Mouse (Mus musculus): ENCODE measurements around the gene Cbfb.
A peak's percentile ranks its signal among the peaks of the same experiment; 100 is the strongest.

Cbfb gene

DNA sequence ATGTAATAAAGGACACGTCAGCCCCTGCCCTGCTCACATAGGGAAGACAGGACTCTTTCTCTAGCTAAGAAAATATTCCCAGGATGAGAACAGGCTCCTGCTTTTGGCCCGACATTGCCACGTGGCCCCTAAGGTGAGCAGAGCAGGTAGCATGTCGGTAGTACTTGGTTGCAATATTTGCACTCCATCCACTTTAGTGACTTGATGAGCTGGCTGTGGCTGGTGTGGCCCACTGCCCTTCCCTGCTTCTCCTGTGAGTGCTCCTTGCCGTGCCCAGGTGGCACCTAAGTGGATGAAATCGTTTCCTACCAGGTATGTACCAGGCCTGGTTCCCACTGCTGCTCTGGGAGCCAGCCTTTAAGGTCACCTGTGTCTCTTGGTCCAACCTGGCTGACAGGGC, 81.5 kb downstream of the Cbfb start:
- DNase-seq (ENCODE audit: extremely low spot score): no peak

DNA sequence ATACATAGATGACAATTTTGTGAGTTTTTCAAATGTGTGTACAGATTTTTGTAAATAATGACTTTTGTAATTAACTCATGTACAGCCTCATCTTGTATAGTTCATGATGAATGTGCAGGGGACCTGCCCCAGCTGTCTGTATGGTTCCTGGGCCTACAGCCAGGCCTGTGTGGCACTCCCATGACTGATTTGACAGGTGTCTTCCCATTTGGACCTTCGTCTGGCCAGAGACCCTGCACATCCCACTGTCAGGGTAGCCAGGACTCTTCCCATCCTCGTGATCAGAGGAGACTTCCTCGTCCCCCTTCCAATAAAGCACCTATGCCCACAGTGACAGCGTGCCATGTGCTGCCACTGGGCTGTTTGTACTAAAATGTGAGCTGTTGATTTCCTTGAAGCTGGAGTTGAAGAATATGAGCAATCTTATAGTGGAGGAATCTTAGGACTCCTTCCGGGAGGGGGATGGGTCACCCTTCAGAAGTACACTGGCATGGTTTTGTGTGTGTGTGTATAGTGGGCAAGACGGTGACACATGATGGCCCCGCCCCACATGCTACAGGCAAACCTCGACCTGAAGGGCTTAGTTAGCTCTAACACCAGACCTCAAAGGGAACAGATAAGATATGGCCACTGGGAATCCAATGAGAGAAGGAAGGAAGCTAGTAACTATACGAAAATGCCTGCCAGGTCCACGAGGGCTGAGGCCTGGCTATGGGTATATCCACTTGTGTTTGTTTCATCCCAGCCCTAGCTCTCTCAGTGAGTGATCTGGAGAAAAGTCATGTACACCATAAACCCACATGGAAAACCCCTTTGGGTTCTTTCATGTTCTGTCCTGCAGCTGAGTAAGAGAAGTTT, 82.4 kb downstream of the Cbfb start:
- no peak for DNase-seq (ENCODE audit: extremely low spot score)

GRCm38 (mm10) chr8:105253766-105254151, 83.3 kb downstream of the Cbfb start:
- no peak for DNase-seq (ENCODE audit: extremely low spot score)

DNA sequence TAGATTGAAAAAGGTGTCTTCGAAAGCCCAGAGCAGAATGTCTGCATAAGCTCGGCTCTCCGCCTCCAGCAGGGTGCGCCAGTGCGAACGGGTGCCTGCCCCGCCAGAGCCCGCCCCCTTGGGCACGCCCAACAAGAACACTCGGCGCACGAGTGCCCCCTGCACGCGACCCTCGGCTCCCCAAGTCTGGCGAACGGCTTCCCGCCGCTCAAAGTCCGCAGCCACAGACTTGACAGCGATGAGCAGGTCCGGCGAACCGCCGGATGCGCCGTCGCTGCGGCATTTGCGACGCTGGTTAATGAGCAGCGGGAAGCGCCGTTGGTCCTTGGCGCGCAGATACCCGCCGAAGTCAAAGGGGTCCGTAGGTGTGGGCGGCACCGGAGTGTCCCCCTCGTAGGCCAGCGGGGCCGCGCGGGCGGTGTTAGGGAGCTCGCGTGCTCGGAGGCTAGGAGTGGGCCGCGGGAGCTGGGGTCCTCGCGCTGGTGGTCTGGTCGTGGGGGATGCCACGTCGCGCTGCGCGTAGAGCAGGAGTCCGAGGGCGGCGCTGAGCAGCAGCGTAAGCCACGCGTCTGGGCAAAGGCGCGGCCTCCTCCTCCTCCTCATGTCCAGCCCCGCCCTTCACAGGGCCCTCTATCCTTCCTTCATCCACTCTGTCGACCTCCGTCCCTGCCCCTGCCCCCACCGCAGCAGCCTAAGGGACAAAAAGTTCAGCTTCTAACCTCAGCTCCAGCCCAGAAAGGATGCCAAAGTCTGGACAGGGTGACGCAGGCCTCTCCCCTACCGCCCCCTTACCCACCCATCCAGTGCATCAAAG, 83.9 kb downstream of the Cbfb start:
- DNase-seq (ENCODE audit: extremely low spot score): peak; percentile 90

DNA sequence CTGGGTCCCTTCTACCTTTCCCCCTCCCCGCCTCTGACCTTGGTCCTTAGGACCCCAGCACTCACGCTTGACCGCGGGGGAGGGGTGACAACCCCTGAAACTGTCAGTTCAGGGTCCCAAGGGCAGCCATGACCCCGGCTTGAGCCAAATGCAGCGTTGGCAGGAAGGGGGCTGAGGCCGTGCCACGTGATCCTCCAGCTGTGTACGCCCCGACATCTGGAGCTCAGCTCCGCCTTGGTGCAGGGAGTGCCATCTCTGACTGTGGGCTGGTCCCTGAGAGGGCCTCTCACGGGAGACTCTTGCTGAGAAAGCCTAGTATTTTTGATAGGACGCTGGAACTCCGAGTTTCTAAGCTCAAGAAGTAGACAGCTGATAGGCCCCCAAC, 84.5 kb downstream of the Cbfb start, which contains the start of gene B3gnt9:
Gene B3gnt9 (minus strand): TSS at position 188 of the 385 bp plus-strand sequence.
- DNase-seq (ENCODE audit: extremely low spot score): no peak

DNA sequence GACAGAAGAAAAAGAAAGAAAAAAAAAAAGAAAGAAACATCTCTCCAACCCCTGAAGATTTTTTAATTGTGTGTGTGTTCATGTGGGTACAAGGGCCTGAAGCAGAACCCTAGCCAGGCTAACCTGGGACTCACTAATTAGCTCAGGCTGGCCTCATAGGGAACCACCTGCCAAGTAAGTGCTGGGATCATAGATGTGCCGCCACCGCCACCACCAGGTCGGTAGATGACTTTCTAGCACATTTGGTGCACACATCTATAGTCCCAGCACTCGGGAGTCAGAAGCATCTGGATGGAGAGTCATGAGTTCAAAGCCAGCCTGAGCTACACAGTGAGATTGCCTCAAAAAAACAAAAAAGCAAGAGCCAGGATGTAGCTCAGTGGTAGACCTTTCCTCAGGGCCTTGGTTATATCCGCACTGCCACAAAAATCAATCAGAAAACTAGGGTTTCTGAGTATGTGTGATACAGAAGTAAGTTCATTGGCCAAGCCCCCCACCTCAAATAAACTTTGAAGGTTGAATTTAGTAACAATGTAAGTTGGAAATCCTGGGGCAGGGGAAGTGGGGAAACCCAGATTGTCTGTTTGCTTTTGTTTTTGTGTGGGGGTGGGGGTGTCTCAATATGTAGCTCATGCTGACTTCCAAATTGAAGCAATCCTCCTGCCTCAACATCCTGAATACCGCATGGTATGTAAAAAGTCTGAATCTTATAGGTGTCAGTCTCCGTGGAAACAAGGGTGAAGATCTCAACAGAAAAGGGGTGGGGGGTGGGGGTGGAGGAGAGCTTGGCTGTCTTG, 87.0 kb downstream of the Cbfb start:
- no peak for DNase-seq (ENCODE audit: extremely low spot score)

DNA sequence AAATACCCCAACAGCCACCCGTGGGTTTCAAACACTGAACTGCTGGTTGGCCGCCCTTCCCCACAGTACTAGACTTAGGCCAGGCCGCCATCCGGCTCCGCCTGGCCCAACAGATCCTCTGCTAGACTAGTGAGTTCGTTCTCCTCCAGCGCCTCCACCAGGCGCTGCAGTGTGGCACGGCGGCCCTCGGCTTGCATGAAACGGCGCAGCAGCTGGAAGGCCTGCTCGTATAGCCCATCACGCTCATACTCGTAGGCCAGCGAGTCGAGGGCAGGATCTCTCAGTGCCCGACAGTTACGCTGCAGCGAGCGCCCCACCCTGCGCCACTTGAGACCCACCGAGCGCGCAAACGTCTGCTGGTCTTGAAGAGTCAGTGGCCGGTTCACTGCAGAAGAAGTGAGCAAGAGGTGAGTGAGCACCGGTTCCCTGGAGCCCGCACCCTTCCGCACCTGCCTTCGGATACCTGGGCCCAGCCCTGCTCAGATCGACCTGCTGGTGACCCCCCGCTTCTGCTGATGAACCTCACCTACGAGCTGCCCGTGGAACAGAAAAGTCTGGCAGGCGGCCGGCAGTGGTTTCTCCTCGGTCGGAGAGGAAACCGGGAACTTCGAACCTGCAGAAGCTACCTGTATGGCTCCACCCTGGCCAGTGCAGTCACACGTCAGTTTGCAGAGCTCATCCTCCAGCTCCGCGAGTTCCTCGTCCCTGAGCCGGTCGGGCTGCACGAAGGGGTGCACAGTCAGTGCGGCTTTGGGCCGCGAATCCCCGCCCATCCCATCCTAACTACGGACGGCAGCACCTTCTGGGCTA, 88.6 kb downstream of the Cbfb start:
- no peak for DNase-seq (ENCODE audit: extremely low spot score)

DNA sequence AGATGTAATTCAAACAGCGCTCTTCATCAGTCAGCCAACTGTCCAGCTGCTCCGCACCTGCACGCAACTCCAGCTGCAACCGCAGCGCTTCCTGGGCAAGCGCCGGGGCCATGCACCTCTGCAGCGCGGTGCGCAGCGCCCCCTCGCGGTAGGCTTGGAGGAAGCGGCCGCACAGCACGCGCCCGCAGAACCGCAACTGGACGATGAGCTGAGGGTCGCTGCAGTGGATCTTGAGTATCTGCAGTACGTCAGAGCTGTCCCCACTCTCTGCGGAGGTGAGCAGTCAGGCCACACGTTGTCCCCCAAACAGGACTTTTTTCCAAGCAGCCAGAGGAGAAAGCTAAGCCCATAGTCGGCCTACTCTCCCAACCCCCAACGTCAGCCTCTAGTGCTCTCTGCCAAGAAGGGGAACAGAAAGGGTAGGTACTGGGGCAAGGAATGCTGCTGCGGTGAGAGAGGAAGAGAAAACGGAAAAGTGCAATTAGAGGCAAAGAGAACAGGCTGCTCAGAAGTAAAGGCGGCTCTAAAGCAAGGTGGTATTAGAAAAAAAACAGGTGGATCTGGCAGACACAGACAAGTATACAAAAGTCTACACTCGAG, 89.3 kb downstream of the Cbfb start:
- peak; percentile 78 for DNase-seq (ENCODE audit: extremely low spot score)

GRCm38 (mm10) chr8:105260371-105261099, 90.1 kb downstream of the Cbfb start:
- no peak for DNase-seq (ENCODE audit: extremely low spot score)

GRCm38 (mm10) chr8:105261326-105261980, 91.0 kb downstream of the Cbfb start:
- DNase-seq (ENCODE audit: extremely low spot score): no peak

GRCm38 (mm10) chr8:105263244-105263912, 92.9 kb downstream of the Cbfb start:
- DNase-seq (ENCODE audit: extremely low spot score): no peak

DNA sequence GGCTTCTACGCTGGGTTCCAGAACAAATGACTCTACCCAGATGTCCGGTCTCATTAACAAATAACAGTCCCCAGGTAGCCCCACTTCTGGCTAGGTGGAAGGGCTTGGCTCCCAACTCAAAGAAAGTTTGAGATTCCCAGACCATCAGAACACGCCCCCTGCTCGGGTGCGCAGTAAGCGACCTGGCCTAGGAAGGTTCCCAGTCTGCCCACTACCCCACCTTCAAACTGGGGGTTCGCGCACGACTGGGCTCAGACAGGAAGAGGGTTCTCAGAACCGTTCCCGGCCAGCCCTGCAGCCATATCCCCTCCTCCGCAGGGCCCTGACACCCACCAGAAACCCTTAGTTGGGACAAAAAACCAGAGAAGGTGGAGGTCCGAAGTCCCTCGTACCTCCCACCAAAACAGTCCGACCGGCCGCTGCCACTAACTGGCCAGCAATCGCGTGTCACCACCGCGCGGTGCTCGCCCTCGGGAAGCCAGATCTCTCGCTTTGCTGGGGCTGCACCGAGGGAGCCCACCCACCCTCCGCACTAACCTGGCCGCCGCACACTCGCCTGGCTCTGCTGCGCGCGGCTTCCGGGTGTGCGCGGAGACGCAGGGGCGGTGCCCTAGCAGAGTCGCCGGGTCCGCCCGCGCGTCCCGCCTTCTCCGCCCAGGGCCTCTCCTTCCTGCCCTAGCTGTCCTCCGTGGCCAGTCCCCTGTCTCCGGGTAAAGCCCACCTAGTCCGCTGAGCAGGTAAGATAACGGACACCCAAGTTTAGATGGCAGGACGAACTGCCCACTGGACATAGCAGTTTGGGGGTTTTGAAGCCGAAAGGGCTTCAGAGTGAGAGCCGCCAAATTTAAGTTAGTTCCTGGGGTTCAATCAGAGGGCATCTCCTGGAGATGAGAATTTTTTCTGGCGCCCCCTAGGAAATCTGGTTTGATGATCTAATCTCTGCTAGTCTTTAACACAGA, 93.8 kb downstream of the Cbfb start, which contains the start of the genes Tradd and Fbxl8:
Gene Tradd (minus strand): TSS at position 586 of the 959 bp plus-strand sequence.
Gene Fbxl8 (plus strand): TSS at position 625 of the 959 bp plus-strand sequence.
- DNase-seq (ENCODE audit: extremely low spot score): peak; percentile 78

DNA sequence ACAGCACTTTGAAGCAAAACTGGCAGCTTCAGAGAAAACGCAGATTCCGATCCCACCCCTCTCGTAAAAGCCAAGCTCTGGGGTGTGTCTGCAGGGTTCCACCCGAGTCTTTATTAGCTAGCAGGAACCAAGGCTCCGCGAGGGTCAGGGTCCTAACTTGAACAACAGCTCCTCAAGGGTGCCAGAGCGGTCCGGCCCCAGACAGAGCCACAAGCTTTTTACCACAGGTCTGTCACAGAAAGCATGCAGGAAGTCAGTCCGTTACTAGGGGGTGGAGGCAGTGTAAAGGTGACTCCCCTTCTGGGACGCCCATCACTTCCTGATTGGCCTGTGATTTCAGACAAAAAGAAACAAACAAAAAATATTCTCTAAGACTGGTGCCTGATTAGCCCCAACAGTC, 94.7 kb downstream of the Cbfb start:
- DNase-seq (ENCODE audit: extremely low spot score): no peak

GRCm38 (mm10) chr8:105266775-105267174, 96.3 kb downstream of the Cbfb start:
- DNase-seq (ENCODE audit: extremely low spot score): no peak

All from embryo, embryonic 9.5 days (tissue).